Mouse (Mus musculus) small intestine, adult 10 weeks (tissue): ENCODE results near the gene Bclaf1. TPM values are rescaled to one million over a fixed set of nuclear protein-coding genes. Genes with fewer than 3 reads are reported as not detected.

Experiments
- polyA plus RNA-seq: library from polyadenylated mRNA; stranded (reverse); fragments of 350-450 nt; fragmentation: Illumina TruSeq; extraction: RNeasy Lipid Tissue Mini Kit (QIAGEN cat#74804); gene quantifications from one replicate; pipeline ENCODE4 v1.2.3, GENCODE M21; 2014; ENCODE audit warnings: low replicate concordance

The Bclaf1 gene
- polyA plus RNA-seq = 167 TPM

GRCm38 (mm10) chr10:20311918-20312735, at the start of gene Bclaf1:
Gene Bclaf1, plus strand, starts transcription at chr10:20312469.

DNA sequence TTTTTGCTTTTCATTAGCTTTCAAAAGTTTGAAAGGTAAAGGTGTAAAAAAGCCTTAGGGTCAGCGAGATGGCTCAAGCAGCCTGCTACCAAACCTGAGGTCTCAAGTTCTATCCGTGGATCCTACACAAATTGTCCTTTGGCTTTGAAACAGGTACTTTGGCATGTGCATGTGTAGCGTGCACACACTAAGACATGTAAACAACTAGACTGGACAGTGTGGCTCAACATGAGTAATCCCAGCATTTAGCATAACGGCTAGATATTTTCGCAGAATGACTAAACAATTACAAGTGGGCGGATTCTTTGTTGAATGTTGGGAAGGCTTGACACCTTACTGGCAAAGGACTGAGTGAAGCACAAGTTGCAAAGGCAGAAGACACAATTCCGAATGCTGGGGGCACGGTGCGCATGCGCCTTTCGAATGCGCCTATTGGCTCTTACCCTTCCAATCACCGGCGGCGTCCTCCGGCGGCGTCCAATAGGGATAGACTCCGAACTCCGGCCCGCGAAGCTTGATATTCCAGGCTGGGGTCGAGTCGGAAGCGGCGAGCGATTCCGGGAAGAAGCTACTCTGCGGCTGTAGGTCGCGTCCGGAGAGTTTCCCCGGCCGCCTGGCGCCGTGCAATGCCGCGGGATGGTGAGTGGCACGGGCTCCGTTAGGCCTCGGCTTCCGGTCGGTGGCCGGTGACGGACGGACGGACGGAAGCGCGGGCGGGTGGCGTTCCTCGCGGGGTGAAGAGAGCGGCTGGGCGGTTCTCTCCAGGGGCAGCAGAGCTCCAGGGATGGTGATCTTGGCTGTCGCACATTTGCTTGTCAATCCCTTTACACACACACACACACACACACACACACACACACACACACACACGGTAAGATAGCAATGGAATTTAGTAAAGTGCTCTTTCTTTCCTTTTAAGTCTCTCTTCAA, 35.3 kb downstream of the Bclaf1 start, which contains the start of gene Mtfr2:
Gene Mtfr2 (plus strand): TSS at position 486 of the 930 bp plus-strand sequence.

Other genes with a start within 250 kb of the Bclaf1 start
- 85.5 TPM for gene Map7, start 164.0 kb upstream of the Bclaf1 start, polyA plus RNA-seq
- gene Mtfr2, start 35.3 kb downstream of the Bclaf1 start, polyA plus RNA-seq = 4.9 TPM